8 mouse cellular contexts compared by ENCODE assay signal in the genomic region with DNA sequence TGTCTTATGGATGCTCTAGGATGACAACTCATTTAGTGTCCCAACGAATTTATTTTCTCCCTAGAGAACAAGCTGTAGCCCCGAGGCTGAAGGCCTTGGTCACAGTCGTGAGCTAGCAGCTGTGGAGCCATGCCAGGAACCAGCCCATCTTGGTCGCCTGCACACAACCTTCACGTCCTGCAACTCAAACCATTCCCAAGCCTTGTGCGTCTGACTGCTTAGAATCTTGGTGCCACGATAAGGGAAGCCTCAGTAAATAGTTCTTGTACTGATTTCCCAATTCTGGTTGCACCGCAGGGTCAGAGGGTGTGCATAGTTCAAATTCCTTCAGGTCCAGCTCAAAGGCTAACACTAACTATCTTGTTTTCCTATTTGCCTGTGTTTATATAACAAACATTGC. TPM values are rescaled to one million over a fixed set of nuclear protein-coding genes. Genes with fewer than 3 reads are reported as not detected.
DNase-seq lines count a peak whose midpoint lies in the region; ATAC-seq and TF ChIP-seq lines count a peak whose summit lies in the region.

No protein-coding gene starts in this region.

- WGBS in heart, embryonic 16.5 days, result 17% methylated on average over 8 of the region's 8 CpGs

- H3ac ChIP-seq in myocyte (ENCODE audit: control insufficient read depth, insufficient read length), result no peak overlapping the region

- DNase-seq in ovary, postnatal 36 days (ENCODE audit: low spot score), result peak; percentile 58
- no peak for DNase-seq in ovary, postnatal 14 days (ENCODE audit: low spot score)
- DNase-seq in kidney, postnatal 4 days, result peak; percentile 51 to 59
- DNase-seq in spleen, adult 18-20 months, result no peak
- no peak for DNase-seq in frontal cortex, postnatal 14 days (ENCODE audit: low spot score in 2 of 2)
- no peak for DNase-seq in left cerebral cortex, postnatal 4 days

- intact Hi-C loops in left cerebral cortex, postnatal 4 days (cut with DNase I), result no loop called here

- H3K4me2 ChIP-seq in heart, embryonic 16.5 days (ENCODE audit: low read depth, low read length), result no peak overlapping the region
- H3K4me2 ChIP-seq in myocyte (ENCODE audit: low read depth), result peak overlapping the region; percentile 42

- no peaks in the 10 kb centered on the region for H3K9me3 ChIP-seq in heart, embryonic 16.5 days (replicated peaks; ENCODE audit: control insufficient read depth, low read length)

- H3K27me3 ChIP-seq in heart, embryonic 16.5 days (ENCODE audit: control insufficient read depth, insufficient read depth, low read length), result no peaks in the 10 kb centered on the region
- H3K27me3 ChIP-seq in myocyte (ENCODE audit: control insufficient read depth, insufficient read depth, insufficient read length), result no peaks in the 10 kb centered on the region

- H3K27ac ChIP-seq in heart, embryonic 16.5 days (ENCODE audit: low read length), result peak overlapping the region; percentile 54; the same call in 1 of the 2 replicates

- H3K36me3 ChIP-seq in heart, embryonic 16.5 days (ENCODE audit: control insufficient read depth, insufficient read depth), result peaks cover 50% of the 10 kb centered on the region
- H3K36me3 ChIP-seq in myocyte (ENCODE audit: control insufficient read depth, insufficient read depth), result peaks cover 45% of the 10 kb centered on the region

- peaks cover 17% of the 10 kb centered on the region for H3K4me1 ChIP-seq in heart, embryonic 16.5 days (ENCODE audit: control insufficient read depth, insufficient read depth, low read length)

- H3K79me2 ChIP-seq in myocyte (ENCODE audit: control insufficient read depth, insufficient read depth), result no peaks in the 10 kb centered on the region

- H3K4me3 ChIP-seq in heart, embryonic 16.5 days (ENCODE audit: low read length), result no peak overlapping the region
- no peak overlapping the region for H3K4me3 ChIP-seq in myocyte

- no peak for TF ChIP-seq POLR2A in myocyte (IDR thresholded peaks at IDR 0.05; ENCODE audit: insufficient read length, low read depth)

- H3K9ac ChIP-seq in heart, embryonic 16.5 days (ENCODE audit: low read length), result no peak overlapping the region

- ATAC-seq in heart, embryonic 16.5 days (replicated peaks; ENCODE audit: extremely low read depth, insufficient read depth, low FRiP score), result no peak

TF ChIP-seq in myocyte, 11 proteins besides CTCF, POLR2A, EP300 and RAD21:
- TF ChIP-seq MYOG (IDR thresholded peaks at IDR 0.05; ENCODE audit: control insufficient read depth in 1 of 3, insufficient read depth in 1 of 3, insufficient read length in 2 of 3, low read depth in 2 of 3), result peak in 1 of 3 experiments; percentile 8
- TF ChIP-seq E2F4 (IDR thresholded peaks at IDR 0.05; ENCODE audit: insufficient read depth), result no peak
- peak; percentile 37; the same call in 1 of the 2 replicates for TF ChIP-seq CEBPB (IDR thresholded peaks at IDR 0.05; ENCODE audit: insufficient read depth, poor library complexity, severe bottlenecking)

RNA-seq across cellular contexts. Expression of a gene that starts 52.3 kb away (rescaled TPM):
- 228 and 229 TPM in 2 replicates for polyA plus RNA-seq in heart, embryonic 16.5 days (2015; fragmentation: Nextera tagmentation; extraction: Ambion mirVana)
- 37.9 TPM for polyA plus RNA-seq in myocyte (2012; fragmentation: generic; extraction: Trizol)
- total RNA-seq in left cerebral cortex, postnatal 4 days (2021), result 10 to 100 TPM; 72.8 to 77.2 TPM

Comparison
In these comparisons a context has a peak if more than half of its experiments do, and no peak if none do; other contexts are left out.
1. DNase-seq: peak in ovary, postnatal 36 days (single experiment) and kidney, postnatal 4 days (2 of 2); none in ovary, postnatal 14 days (single experiment), spleen, adult 18-20 months (0 of 2), frontal cortex, postnatal 14 days (0 of 2) and left cerebral cortex, postnatal 4 days (single experiment).